Mouse (Mus musculus): ENCODE results near the gene Wnk4.

Wnk4 gene

DNA sequence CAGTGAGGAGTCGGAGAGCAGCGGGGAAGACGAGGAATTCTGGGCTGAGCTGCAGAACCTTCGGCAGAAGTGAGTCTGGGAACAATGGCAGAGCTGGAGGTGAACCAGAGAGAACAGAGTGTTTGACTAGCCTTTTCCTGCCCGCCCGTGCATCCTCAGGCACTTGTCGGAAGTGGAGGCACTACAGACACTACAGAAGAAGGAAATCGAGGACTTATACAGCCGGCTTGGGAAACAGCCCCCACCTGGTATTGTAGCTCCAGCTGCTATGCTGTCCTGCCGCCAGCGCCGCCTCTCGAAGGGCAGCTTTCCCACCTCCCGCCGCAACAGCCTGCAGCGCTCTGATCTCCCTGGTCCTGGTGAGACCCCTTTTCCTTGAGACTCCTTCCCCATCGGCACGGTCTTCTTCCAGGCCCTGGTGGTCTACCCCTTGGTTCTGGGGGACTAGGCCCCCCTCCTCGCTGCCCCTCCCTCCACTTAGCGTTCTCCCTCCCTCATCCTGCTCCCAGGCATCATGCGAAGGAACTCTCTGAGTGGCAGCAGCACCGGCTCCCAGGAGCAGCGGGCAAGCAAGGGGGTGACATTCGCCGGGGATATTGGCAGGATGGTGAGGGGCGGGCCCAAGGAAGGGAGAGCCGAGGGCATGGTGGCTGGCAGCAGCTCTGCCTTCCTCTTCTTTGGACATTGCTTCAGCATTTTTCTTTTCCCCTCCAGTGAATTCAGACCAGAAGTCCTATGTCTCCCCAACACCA is 16.1 kb downstream of the Wnk4 start:
- no peak for DNase-seq (ENCODE audit: low spot score)

DNA sequence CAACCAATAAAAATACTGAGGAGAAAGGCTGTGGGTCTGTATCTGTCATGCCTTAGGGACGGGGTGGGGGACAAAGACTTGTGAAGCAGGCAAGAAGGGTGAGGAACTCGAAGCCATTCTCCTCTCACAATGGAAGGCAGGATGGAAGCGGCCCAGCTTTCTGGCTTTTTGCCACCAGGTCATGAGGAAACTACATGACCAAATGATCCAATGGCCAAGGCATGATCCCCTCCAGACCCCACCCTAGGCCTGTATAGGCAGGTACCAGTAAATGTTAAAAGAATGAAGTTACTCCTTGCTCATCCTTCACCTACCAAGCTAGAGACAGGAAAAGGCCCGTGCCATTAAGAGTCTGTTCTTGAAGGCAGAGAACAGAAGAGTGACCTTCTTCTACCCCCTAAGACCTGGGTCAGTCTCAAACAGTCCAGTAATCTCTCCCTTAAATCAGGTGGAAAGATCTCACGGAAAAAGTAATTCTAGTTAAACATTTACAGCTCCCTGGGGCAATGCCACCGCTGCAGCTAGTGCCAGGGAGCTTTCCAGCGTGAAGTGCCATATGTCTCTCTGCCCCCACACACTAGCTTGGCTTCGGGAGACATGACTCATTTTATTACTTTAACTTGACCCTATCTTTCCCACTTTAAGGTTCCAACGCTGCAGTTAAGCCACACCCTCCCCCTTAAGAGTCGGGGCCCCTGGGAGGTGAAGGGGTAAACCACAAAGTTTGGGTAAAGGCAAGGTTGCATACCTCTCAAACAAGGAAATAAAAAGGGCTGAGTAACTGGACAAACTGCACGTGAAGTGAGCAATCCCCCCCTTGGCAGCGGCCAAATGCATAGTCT is 17.2 kb downstream of the Wnk4 start:
- DNase-seq (ENCODE audit: low spot score): no peak

DNA sequence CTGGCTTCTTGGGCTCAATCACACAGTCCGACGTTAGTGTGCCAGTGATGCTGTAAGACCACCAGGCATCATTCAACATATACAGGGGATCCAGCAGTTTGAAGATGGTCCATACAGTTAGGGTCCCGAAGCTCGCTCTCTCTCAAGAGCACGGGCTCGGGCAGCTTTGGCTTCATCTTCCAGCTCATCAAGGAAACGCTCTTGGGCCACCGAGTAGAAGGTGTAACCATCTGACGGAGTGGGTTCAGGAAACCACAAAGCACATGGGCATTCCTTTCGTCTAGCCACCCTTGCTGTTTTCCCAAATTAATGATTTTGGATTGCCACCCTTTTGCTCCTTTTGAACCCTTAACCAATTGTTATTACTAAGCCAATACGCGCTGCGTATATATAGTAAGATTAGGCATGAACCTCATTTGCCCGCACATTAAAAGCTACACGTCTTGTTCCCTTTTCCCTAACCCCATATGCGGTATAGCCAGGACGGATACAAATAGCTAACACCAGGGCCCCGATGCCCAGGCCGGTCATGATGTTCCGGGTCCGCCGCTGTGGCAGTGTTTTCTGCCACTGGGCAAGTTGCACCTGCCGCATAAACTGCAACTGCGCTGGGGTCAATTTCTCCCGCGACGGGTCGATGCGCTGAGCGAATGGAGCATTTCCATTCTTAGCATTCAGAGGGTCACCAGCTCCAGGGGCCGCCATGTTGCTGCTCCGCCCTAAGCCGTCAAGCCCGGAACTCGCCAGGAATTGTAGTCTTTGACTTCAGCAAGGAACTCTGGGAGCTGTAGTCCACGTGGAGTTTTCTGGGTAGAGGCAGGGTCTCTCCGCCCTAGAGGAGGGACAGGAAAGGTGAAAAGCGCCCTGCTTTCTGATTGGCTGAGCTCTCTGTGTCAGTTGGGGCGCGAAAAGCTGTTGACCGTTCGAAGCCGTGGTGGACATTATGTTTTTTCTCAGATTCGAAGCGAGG is 18.1 kb downstream of the Wnk4 start, which contains the start of the genes Cntd1 and Coa3:
TSS of gene Cntd1 (plus strand) at position 790 of the 970 bp plus-strand sequence.
TSS of gene Coa3 (minus strand) at position 892 of the 970 bp plus-strand sequence.
- peak; percentile 79 for DNase-seq (ENCODE audit: low spot score)

DNA sequence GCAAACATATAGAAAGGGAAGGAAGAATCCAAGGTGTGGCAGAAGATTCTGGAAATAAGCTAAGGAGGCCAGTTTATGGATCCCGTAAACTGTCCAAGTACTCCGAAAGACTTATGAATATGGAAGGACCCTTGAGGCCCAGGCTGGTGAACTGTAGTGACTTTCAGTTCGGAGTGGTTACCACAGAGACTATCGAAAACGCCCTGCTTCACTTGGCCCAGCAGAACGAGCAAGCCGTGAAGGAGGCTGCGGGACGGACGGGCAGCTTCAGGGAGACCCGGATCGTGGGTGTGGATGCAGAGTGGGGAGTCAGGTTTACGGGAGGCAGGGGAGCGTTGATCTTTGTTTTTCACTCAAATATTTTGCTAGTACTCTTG is 18.8 kb downstream of the Wnk4 start:
- DNase-seq (ENCODE audit: low spot score): no peak

DNA sequence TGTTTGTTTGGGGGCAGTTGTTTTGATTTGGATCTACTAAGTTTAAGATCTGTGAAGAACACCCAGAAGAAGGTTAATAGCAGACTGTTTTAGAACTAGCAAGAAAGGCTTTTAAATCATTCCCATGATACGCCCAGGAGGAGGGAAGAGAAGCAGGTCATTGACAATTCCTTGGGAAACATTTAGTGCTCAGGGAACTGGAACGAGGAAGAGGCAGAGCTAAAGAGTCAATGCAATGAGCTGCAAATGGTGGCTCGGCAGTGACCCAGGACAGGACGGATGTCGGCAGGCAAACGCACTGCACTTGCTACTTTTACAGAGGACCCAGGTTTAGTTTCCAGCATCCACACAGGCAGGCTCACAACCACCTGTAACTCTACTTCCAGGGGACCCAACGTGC is 20.5 kb downstream of the Wnk4 start:
- no peak for DNase-seq (ENCODE audit: low spot score)

DNA sequence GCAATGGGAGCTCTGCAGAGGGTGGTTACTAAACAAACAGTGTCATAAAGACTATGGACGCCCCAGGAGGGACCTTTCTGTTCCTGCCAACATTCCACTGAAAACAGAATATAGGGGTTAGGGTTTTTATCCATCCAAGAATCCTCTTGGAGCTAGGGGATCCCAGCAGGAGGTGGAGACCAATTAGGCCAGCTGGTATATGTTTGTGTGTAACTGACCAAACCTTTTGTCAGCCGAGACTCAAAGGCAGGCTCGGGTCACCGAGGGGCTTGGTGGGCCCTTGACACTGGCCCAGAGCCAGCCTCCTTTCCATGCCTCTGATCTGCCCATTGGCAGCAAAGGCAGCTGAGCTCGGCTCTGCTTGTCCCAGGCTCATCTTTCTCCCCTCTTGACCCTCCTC is 22.5 kb downstream of the Wnk4 start:
- DNase-seq (ENCODE audit: low spot score): no peak

DNA sequence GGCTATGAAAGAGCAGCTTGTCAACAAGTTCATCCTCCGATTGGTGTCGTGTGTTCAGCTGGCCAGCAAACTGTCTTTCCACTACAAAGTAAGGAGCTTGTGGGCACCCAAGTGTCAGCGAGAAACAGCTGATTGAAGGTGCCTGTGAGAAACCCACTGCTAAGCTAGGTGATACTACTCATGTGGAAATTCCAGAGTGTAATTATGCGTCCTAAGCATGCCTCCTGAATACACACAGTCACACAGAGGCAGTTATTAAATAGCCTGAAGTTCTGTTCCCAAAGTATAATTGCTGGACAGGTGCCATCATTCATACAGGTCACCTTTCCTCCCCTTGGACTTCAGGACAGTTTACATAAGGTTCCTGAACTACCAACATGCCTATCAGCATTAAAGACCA is 23.4 kb downstream of the Wnk4 start:
- no peak for DNase-seq (ENCODE audit: low spot score)

DNA sequence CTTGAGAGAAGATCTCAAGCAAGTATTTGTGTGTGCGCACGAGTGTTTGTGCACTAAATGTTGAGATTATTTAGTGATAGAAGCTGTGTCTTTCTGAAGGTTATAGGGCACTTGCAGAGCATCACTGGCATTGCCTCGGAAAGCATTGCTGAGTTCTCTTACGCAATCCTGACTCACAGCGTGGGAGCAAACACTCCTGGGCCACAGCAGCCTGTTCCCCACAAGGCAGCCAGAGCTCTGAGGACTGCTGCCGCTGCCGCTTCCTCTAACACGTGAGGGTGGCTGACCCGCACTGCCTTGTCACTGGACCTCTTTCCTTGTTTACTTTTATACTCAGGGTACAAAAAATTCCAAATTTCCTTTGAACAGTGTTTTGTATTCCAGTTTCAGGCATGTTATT is 26.9 kb downstream of the Wnk4 start:
- peak; percentile 62 for DNase-seq (ENCODE audit: low spot score)

DNA sequence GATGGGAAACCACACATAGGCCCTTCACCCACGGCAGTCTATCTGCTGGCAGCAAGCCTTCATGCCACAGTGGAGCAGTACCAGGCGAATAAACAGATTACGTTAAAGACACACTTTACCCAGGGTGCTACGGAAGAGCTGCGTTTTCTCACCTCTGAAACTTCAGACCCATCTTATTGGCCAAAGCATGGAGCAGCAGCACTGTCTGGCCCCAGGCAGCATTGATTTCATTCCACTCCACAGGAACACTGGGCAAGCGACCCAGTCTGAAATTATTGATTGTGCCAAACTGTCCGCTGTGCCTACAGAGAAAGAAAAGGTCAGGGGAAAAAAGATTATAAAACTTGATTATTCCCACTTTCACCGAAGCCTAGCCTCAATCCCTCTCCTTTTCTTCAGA is 30.9 kb downstream of the Wnk4 start:
- DNase-seq (ENCODE audit: low spot score): no peak

DNA sequence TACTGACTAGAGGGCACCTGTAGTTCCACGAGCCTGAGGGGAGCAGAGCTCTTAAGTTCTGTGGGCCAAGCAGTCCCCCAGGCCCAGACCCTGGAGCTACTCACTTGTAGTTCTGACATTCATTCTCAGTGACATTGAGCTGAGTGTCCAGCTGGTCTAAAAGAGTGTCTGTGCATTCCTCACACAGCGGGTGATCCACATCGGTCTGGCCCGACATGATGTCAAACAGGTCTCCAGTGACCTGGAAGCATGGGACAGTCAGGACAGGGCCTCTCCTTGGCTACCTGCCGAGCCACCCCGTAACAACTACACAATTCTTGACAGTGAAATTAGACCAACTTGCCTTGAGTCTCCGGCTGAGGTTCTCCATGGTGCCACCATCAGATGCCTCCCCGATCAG is 34.8 kb downstream of the Wnk4 start:
- no peak for DNase-seq (ENCODE audit: low spot score)

DNA sequence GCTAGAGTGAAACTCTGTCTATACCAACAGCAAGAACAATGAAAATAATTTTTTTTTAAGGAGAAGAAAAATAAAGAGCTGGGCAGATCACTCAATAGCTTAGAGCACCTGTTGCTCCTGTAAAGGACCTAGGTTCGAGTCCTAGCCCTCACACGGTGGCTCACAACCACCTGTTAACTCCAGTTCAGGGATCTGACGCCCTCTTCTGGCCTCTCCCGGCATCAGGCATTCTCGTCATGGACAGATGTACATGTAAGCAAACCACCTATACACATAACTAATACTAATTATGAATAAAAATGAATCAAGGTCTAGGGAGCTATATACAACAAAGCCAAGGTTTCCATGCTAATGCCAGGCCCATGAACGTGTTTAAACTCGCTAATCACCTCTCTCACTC is 40.5 kb downstream of the Wnk4 start:
- no peak for DNase-seq (ENCODE audit: low spot score)

DNA sequence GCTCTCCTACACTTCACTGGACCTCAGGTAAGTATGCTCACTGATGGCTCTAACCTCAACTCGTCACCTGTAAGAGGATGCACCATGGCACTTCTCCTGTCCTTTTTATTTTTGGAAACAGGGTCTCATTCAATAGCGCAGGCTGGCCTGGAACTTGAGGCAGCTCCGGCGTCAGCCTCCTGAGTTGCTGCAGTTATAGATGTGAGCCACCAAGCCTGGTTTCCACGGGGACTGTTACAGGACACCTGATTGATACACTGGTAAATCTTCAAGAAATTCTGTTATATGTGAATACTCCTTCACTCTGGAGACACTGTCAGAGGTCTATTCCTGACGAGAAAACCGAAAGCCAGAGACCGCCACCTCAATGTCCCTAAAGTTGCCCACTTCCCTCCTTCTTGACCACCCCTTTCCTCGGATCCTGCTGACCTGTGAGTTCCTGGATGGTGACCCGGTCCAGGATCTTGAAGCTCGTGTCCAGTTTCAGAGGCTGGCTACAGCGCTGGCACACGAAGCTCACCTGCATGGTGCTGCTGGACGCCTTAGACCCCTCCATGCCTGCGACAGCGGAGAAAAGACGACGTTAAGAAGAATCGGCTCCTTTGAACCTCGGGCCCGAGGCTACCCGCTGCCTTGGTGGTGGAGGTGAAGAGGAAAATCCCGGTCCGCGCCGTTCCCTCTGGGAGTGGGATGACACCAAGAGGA is 41.1 kb downstream of the Wnk4 start:
- no peak for DNase-seq (ENCODE audit: low spot score)

DNA sequence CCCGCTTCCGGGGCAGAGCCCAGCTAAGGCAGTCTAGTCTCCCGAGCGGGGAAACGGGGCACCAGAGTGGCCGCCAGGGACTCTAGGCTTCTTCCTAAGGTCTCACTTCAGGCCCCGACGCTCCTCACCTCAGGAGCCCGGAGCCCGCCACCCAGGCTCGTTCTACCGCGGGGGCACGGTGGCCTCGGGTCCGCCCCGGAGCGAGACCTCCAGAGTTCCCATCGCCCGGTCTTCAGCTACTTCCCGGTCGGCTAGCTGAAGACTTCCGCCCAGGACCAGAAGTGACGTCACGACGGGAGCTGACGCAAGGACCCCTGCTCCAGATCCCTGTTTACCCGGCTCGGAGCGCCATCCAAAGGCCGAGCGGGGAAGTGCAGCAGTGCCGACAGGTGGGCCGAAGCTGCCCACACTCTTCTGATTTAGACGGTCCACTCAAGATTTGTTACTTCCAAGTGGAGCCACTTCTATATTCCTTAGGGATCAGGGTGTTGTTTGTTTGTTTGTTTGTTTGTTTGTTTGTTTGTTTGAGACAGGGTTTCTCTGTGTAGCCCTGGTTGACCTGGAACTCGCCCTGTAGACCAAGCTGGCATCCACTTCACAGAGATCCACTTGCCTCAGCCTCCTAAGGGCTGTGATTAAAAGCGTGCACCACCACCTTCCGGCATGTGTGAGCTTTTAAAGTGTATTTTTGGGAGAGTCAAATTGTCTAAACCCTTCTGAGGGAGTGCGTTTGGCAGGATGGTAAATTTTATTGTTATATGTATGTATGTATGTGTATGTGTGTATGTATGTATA is 41.8 kb downstream of the Wnk4 start, which contains the start of gene Becn1:
TSS of gene Becn1 (minus strand) at position 283 of the 795 bp plus-strand sequence.
- DNase-seq (ENCODE audit: low spot score): peak; percentile 86

DNA sequence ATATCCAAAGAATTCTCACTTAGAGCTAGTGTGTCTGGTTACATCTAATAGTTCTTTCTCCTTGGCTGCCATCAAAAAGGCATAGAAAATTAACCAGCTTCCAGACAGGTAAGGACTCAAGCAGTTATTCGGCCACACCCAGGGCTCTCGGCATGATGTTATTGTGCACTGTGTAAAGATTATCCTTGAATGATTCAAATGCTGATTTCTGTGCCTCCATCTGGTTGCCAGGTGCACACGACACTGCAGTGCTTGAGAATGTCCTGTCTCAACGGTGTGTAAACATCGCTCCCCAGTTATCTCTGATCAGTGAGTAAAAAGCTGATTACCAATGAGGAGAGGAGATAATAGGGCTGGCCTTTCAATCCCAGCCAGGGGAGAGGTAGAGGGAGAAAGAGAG is 47.4 kb downstream of the Wnk4 start:
- no peak for DNase-seq (ENCODE audit: low spot score)

DNA sequence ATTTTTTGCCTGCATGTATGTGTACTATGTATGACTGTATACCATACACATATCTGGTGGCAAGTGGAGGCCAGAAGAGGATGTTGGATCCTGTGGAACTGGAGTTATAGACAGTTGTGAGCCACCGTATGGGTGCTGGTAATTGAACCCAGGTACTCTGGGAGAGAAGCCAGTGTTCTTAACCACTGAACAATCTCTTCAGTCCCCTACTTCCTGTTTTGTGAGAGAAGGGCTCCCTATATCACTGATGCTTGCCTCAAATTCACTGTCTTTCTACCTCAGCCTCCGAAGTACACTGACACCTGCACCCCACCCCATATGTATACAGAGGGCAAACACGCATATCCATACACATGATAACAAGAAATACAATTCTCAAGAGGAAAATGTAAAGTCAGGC is 50.7 kb downstream of the Wnk4 start:
- DNase-seq (ENCODE audit: low spot score): no peak

DNA sequence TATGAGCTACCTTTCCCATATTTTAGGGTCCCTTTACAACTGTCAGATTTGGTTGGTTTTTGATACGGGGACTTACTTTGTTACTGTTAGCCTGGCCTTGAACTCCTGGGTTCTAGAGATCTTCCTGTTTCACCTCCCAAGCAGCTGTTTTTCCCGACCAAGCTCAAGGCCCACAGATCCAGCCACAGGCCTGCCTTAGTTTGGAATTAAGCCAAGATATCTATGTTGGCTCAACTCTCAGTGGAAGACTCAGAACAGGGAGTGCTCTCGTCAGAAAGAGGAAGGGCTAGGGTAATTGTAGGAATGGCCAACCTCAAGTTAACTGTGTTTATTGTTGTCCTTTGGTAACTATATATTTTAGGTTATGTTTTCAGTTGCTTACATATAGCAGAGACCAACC is 51.8 kb downstream of the Wnk4 start:
- no peak for DNase-seq (ENCODE audit: low spot score)

DNA sequence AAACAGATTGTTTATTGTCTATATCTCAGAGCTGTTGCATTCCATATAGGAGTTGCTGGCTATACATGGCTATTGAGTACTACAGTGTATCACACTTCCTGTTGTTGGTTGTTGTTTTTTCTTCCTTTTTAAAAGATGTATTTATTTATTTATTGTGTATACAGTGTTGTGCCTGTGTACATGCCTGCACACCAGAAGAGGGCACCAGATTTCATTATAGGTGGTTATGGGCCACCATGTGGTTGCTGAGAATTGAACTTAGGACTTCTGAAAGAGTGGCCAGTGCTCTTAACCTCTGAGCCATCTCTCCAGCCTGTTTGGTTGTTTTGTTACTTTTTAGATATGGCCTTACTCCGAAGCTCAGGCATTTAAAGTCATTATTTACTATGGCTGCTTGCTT is 54.2 kb downstream of the Wnk4 start:
- DNase-seq (ENCODE audit: low spot score): no peak

DNA sequence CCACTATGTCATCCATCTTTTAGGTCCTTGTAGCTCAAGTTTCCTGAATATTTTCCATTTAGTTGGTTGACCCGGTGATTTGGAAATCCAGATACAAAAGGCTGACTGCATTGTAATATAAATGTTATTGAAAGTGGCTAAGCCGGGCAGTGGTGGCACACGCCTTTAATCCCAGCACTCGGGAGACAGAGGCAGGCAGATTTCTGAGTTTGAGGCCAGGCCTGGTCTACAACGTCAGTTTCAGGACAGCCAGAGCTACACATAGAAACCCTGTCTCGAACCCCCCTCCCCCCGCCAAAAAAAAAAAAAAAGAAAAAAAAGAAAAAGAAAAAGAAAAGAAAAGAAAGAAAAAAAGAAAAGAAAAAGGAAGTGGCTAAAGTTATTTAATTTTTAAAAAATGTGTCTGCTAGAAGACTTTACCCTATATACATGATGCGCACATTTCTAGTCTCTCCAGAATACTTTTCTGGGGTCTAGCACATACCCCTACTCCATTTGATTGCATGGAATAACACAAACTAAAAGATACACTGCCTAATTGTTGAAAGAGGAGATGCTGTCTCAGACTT is 54.8 kb downstream of the Wnk4 start:
- no peak for DNase-seq (ENCODE audit: low spot score)

DNA sequence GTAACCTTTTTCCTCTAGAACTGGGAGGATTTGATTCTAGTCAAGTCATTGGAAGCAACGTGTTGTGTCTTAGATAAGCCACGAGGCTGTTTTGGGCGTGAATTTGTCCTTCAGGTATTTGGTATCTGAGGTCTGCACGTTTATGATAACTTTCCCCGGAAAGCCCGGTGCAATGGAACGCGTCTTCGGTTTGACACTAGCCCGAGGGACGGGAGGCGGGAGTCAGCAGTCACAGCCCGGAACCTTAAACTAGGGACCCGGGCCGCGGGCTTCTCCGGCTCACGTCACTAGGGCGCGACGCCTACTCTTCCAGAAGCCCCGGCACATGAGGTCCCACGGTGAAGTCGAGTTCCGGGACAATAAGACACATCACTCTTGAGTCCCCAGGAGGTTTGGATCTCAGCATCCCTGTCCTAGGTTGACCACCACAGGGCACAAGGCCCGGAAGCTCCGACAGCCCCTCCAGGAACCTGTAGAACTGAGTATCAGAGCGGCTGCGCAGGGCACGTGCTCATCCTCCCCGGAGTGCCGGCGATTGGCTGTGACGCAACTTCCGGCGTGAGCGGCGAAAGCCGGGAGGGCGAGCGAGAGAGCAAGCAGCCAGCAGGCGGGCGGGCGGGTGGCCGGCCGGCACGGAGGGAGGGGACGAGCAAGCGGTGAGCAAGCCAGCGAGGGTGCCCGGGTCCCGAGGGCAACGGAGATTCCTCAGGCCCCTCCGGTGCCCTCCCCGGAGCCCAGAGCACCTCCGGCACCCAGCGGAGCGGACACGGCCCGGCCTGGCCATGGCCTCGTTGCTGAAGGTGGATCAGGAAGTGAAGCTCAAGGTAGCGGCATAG is 55.5 kb downstream of the Wnk4 start, which contains the start of gene Psme3:
TSS of gene Psme3 (plus strand) at position 549 of the 836 bp plus-strand sequence.
- peak; percentile 85 for DNase-seq (ENCODE audit: low spot score)
